Mouse (Mus musculus) kidney, embryonic 16.5 days (tissue): ENCODE measurements at regions not wholly inside any gene's neighbourhood (a gene's known extent, or its start where the extent isn't known, plus 50 kb on each side); places are given as distances from the start of the nearest gene placed in this dataset.

Source experiments
- ATAC-seq: fragments of 200-750 bp; cut with Nextera tagmentation; 2 replicates; pipeline ENCODE4 v1.8.0; 2017; ENCODE audit warnings: moderate TSS enrichment; ENCODE audit not compliant: low FRiP score, low TSS enrichment
- H3K27ac ChIP-seq: fragments of 300-500 bp; sonication (generic); 2 replicates; pipeline ENCODE4 v1.5.1; 2014; ENCODE audit warnings: low read length
- H3K27me3 ChIP-seq: fragments of 300-500 bp; sonication (generic); 2 replicates; pipeline ENCODE4 v1.6.1; 2014; ENCODE audit warnings: low read length, control low read depth, mixed read lengths; ENCODE audit not compliant: insufficient read depth
- H3K36me3 ChIP-seq: fragments of 300-500 bp; sonication (generic); 2 replicates; pipeline ENCODE4 v1.6.1; 2014; ENCODE audit warnings: low read length, control low read depth, mixed read lengths; ENCODE audit not compliant: insufficient read depth
- H3K4me1 ChIP-seq: fragments of 300-500 bp; sonication (generic); 2 replicates; pipeline ENCODE4 v1.6.1; 2014; ENCODE audit warnings: low read length, control low read depth, mixed read lengths; ENCODE audit not compliant: insufficient read depth
- H3K4me2 ChIP-seq: fragments of 300-500 bp; sonication (generic); replicated peaks from 2 replicates; pipeline ENCODE4 v1.6.1; 2014; ENCODE audit warnings: low read depth, low read length
- H3K4me3 ChIP-seq: fragments of 300-500 bp; sonication (generic); 2 replicates; pipeline ENCODE4 v1.5.1; 2014; ENCODE audit warnings: mild to moderate bottlenecking, low read length
- H3K9ac ChIP-seq: fragments of 300-500 bp; sonication (generic); replicated peaks from 2 replicates; pipeline ENCODE4 v1.6.1; 2014; ENCODE audit warnings: low read length
- H3K9me3 ChIP-seq: fragments of 300-500 bp; sonication (generic); 2 replicates; pipeline ENCODE4 v1.6.1; 2016; ENCODE audit warnings: low read length, control low read depth
- WGBS: fragments of 180-500 bp; shearing (Covaris S2); extraction: QIAGEN DNeasy Blood & Tissue Kit; methylation state at CpG from one replicate; pipeline ENCODE4 v1.1.7; 2014; 5-methylcytosine and 5-hydroxymethylcytosine counted together

- no peaks in the 10 kb centered on the region for H3K4me1 ChIP-seq
- no peaks in the 10 kb centered on the region for H3K9me3 ChIP-seq
- no peak overlapping the region for H3K9ac ChIP-seq
- no peaks in the 10 kb centered on the region for H3K27me3 ChIP-seq
- no peak overlapping the region for H3K4me2 ChIP-seq
- no peak overlapping the region for H3K27ac ChIP-seq
- H3K36me3 ChIP-seq = no peaks in the 10 kb centered on the region
- no peak overlapping the region for H3K4me3 ChIP-seq
- ATAC-seq = no peak
Observed at GRCm38 (mm10) chr11:37897713-37898112, 661.9 kb upstream of the Tenm2 start.

- H3K9me3 ChIP-seq = no peaks in the 10 kb centered on the region
- no peak overlapping the region for H3K27ac ChIP-seq
- 30% methylated on average over 4 of the region's 4 CpGs for WGBS
- H3K4me2 ChIP-seq = no peak overlapping the region
- H3K36me3 ChIP-seq = no peaks in the 10 kb centered on the region
- no peak overlapping the region for H3K4me3 ChIP-seq
- H3K4me1 ChIP-seq = no peaks in the 10 kb centered on the region
- H3K9ac ChIP-seq = no peak overlapping the region
- no peaks in the 10 kb centered on the region for H3K27me3 ChIP-seq
- ATAC-seq = peak; percentile 74; the same call in 1 of the 2 replicates
Observed at GRCm38 (mm10) chr11:37882717-37883116, 647.0 kb upstream of the Tenm2 start.

GRCm38 (mm10) chr11:37837301-37837700, 601.5 kb upstream of the Tenm2 start:
- no peaks in the 10 kb centered on the region for H3K9me3 ChIP-seq
- H3K4me1 ChIP-seq = 0 out of 2 replicates have a peak, but pooled peaks cover 2% of the 10 kb centered on the region
- no peaks in the 10 kb centered on the region for H3K36me3 ChIP-seq
- no peaks in the 10 kb centered on the region for H3K27me3 ChIP-seq
- no peak overlapping the region for H3K4me3 ChIP-seq
- H3K27ac ChIP-seq = no peak overlapping the region
- 61% methylated on average over 5 of the region's 5 CpGs for WGBS
- no peak overlapping the region for H3K4me2 ChIP-seq
- ATAC-seq = no peak
- no peak overlapping the region for H3K9ac ChIP-seq

GRCm38 (mm10) chr11:37830975-37831374, 595.2 kb upstream of the Tenm2 start:
- Histone ChIP-seq H3K4me3 (no peak overlapping the region), H3K9me3 (no peaks in the 10 kb centered on the region), H3K27me3 (no peaks in the 10 kb centered on the region), H3K4me1 (no peaks in the 10 kb centered on the region), H3K36me3 (no peaks in the 10 kb centered on the region), H3K27ac (no peak overlapping the region), H3K9ac (no peak overlapping the region), H3K4me2 (no peak overlapping the region)
- ATAC-seq = no peak
- WGBS = 65% methylated on average over 3 of the region's 3 CpGs

GRCm38 (mm10) chr11:37806761-37807160, 571.0 kb upstream of the Tenm2 start:
- Histone ChIP-seq H3K9ac (no peak overlapping the region), H3K4me3 (no peak overlapping the region), H3K4me1 (no peaks in the 10 kb centered on the region), H3K9me3 (no peaks in the 10 kb centered on the region), H3K27ac (no peak overlapping the region), H3K27me3 (no peaks in the 10 kb centered on the region), H3K36me3 (no peaks in the 10 kb centered on the region), H3K4me2 (no peak overlapping the region)
- ATAC-seq = no peak
- WGBS = 85% methylated on average over 5 of the region's 5 CpGs

GRCm38 (mm10) chr11:37798783-37799318, 563.1 kb upstream of the Tenm2 start:
- no peak overlapping the region for H3K4me2 ChIP-seq
- H3K27ac ChIP-seq = no peak overlapping the region
- no peaks in the 10 kb centered on the region for H3K4me1 ChIP-seq
- H3K4me3 ChIP-seq = no peak overlapping the region
- no peaks in the 10 kb centered on the region for H3K9me3 ChIP-seq
- H3K9ac ChIP-seq = no peak overlapping the region
- no peaks in the 10 kb centered on the region for H3K27me3 ChIP-seq
- H3K36me3 ChIP-seq = no peaks in the 10 kb centered on the region
- 54% methylated on average over 6 of the region's 6 CpGs for WGBS
- no peak for ATAC-seq

- no peak for ATAC-seq
- Histone ChIP-seq H3K4me2 (no peak overlapping the region), H3K4me3 (no peak overlapping the region), H3K9me3 (no peaks in the 10 kb centered on the region), H3K27me3 (no peaks in the 10 kb centered on the region), H3K4me1 (no peaks in the 10 kb centered on the region), H3K9ac (no peak overlapping the region), H3K36me3 (no peaks in the 10 kb centered on the region), H3K27ac (no peak overlapping the region)
- 74% methylated on average over 2 of the region's 2 CpGs for WGBS
Observed at GRCm38 (mm10) chr11:37772481-37773089, 536.8 kb upstream of the Tenm2 start.

- Histone ChIP-seq H3K4me1 (no peaks in the 10 kb centered on the region), H3K9ac (no peak overlapping the region), H3K27me3 (no peaks in the 10 kb centered on the region), H3K27ac (no peak overlapping the region), H3K4me3 (no peak overlapping the region), H3K4me2 (no peak overlapping the region), H3K9me3 (no peaks in the 10 kb centered on the region), H3K36me3 (no peaks in the 10 kb centered on the region)
- 78% methylated on average over 3 of the region's 3 CpGs for WGBS
- ATAC-seq = no peak
Observed at GRCm38 (mm10) chr11:37770881-37771280, 535.1 kb upstream of the Tenm2 start.

- Histone ChIP-seq H3K36me3 (no peaks in the 10 kb centered on the region), H3K4me2 (no peak overlapping the region), H3K27me3 (no peaks in the 10 kb centered on the region), H3K27ac (no peak overlapping the region), H3K4me1 (no peaks in the 10 kb centered on the region), H3K9ac (no peak overlapping the region), H3K9me3 (no peaks in the 10 kb centered on the region), H3K4me3 (no peak overlapping the region)
- ATAC-seq = no peak
- WGBS = 61% methylated on average over 3 of the region's 3 CpGs
Observed at GRCm38 (mm10) chr11:37768121-37768520, 532.4 kb upstream of the Tenm2 start.

GRCm38 (mm10) chr11:37735992-37736391, 500.2 kb upstream of the Tenm2 start:
- no peak for ATAC-seq
- Histone ChIP-seq H3K9ac (no peak overlapping the region), H3K27me3 (no peaks in the 10 kb centered on the region), H3K4me3 (no peak overlapping the region), H3K9me3 (no peaks in the 10 kb centered on the region), H3K4me2 (no peak overlapping the region), H3K36me3 (no peaks in the 10 kb centered on the region), H3K4me1 (no peaks in the 10 kb centered on the region), H3K27ac (no peak overlapping the region)
